Mouse (Mus musculus): Measurements from ENCODE around the gene Ggt6.
A peak's percentile ranks its signal among the peaks of the same experiment; 100 is the strongest.

Ggt6 gene

GRCm38 (mm10) chr11:72440965-72441664 lies 5.8 kb downstream of the Ggt6 start, which contains the start of gene Mybbp1a:
Mybbp1a (plus strand) TSS chr11:72441355.
- H3K36me3 ChIP-seq (ENCODE audit: control insufficient read depth, insufficient read depth, low read length, poor library complexity, severe bottlenecking) = peaks cover 14% of the 10 kb centered on the region
- no peaks in the 10 kb centered on the region for H3K27me3 ChIP-seq (ENCODE audit: control insufficient read depth, insufficient read depth, low read length, poor library complexity, severe bottlenecking)
- DNase-seq (ENCODE audit: low read depth, low spot score) = peak; percentile 97

DNA sequence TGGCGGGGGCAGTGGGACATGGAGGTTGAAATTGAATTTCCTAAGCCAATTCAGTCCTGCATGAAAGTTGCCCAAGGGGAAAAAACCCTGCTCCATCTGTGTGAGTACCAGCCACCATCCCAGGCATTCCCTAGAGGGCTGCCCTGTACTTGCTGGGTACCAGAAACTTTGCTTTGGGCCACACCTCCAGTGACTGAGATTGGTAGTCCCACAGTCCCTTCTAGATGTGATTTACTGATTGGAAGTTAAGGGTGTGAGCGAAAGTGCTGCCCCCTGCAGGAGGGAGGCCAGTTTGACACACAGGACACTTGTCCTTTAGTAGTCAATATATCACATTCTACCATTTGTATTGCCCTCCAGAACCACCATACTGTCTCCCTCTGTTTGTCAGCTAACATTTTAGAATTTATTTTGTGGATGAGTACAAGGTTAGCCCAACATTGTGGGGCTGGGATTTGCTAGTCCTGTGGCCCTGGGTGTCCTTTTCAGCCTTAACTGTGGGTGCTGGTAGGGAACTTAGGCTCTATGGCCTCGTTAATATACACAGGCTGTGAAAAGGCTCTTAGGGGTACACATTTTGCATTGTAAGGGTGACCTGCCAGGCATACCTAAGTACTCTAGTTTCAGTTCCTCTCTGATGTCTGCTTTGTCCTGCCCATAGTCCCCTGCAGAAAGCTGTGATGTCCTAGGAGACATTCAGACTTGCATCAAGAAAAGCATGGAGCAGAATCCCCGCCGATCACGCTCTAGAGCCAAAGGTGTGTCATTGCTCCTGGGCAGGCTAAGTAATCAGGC lies 11.2 kb downstream of the Ggt6 start:
- Histone ChIP-seq H3K36me3 (ENCODE audit: control insufficient read depth, insufficient read depth, low read length, poor library complexity, severe bottlenecking) (peaks cover 30% of the 10 kb centered on the region), H3K27me3 (ENCODE audit: control insufficient read depth, insufficient read depth, low read length, poor library complexity, severe bottlenecking) (no peaks in the 10 kb centered on the region)
- DNase-seq (ENCODE audit: low read depth, low spot score) = peak; percentile 85

DNA sequence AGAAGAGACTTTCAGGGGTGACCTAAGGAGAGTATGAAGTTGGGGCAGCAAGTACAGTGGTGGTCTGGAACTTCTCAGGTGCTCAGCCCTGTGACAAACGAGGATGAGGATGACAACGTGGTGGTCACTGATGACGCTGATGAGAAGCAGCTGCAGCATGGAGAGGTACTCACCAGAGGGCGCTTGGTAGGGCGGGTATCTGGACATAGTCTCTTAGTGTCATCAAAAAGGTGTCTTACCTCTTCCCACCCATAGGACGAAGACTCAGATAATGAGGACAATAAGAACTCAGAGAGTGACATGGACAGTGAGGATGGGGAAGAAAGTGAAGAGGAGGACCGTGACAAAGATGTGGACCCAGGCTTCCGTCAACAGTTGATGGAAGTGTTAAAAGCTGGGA lies 12.1 kb downstream of the Ggt6 start:
- DNase-seq (ENCODE audit: low read depth, low spot score) = peak; percentile 31
- no peaks in the 10 kb centered on the region for H3K27me3 ChIP-seq (ENCODE audit: control insufficient read depth, insufficient read depth, low read length, poor library complexity, severe bottlenecking)
- peaks cover 33% of the 10 kb centered on the region for H3K36me3 ChIP-seq (ENCODE audit: control insufficient read depth, insufficient read depth, low read length, poor library complexity, severe bottlenecking)

GRCm38 (mm10) chr11:72452140-72452665 lies 16.9 kb downstream of the Ggt6 start:
- DNase-seq (ENCODE audit: low read depth, low spot score) = no peak
- peaks cover 25% of the 10 kb centered on the region for H3K36me3 ChIP-seq (ENCODE audit: control insufficient read depth, insufficient read depth, low read length, poor library complexity, severe bottlenecking)
- H3K27me3 ChIP-seq (ENCODE audit: control insufficient read depth, insufficient read depth, low read length, poor library complexity, severe bottlenecking) = no peaks in the 10 kb centered on the region

DNA sequence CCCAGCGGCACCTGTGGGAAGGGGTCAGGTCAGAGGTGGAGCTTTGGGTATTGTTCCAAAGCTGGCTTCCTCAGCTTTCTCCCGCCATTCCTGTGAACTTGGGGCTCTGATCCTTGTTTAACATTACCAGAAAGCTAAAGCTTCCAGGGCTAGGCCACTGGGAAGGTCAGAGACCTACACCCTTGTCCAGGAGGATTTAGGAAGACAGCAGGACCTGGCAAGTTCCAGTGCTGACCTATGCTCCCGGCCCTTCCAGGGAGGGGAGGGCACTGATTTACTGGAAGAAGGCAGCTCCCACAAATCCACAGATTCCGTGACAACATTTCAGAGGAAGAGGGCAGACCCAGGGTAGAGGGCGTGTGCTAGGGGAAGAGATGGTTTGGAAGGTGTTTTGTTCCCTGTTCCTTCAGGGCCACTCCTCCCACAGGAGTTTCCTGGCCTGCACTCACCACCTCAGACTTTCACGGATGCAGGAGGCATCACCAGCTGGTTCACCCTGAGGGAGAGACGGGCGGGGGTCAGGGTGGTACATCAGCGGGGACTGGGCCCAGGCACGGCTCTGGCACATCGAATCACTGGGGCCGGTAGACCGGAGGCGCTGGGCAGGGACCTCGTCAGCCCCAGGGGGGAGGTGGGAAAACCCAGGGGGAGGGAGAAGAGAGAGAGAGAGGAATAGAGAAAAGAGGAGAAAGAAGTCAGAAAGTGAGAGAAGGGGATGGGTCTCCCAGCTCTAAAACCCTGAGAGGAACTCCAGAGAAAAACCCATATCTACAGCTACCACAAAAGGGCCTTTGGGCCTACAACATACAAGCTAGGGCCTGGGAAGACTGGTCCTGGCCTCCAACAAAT lies 18.0 kb downstream of the Ggt6 start:
- Histone ChIP-seq H3K36me3 (ENCODE audit: control insufficient read depth, insufficient read depth, low read length, poor library complexity, severe bottlenecking) (peaks cover 23% of the 10 kb centered on the region), H3K27me3 (ENCODE audit: control insufficient read depth, insufficient read depth, low read length, poor library complexity, severe bottlenecking) (no peaks in the 10 kb centered on the region)
- no peak for DNase-seq (ENCODE audit: low read depth, low spot score)

DNA sequence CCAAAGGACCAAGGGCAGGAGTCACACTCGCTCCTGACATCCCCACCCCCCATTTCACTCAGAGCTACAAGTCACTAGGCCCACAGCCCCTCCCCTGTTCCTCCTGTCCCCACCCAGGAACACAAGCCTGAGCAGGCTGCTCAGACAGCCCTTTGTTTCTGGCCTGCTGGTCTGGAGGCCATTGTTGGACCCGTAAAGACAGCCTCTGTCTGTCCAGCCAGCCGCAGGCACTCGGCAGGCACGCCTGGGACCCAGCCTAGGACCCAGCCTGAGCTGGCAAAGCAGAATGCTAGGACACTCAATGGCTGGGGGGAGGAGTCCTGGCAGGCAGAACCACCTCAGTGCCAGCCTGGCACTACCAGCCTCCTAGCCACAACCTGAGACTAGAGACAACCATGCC lies 20.4 kb downstream of the Ggt6 start:
- Histone ChIP-seq H3K36me3 (ENCODE audit: control insufficient read depth, insufficient read depth, low read length, poor library complexity, severe bottlenecking) (peaks cover 12% of the 10 kb centered on the region), H3K27me3 (ENCODE audit: control insufficient read depth, insufficient read depth, low read length, poor library complexity, severe bottlenecking) (no peaks in the 10 kb centered on the region)
- no peak for DNase-seq (ENCODE audit: low read depth, low spot score)

GRCm38 (mm10) chr11:72457995-72458496 lies 22.7 kb downstream of the Ggt6 start:
- peaks cover 4% of the 10 kb centered on the region for H3K36me3 ChIP-seq (ENCODE audit: control insufficient read depth, insufficient read depth, low read length, poor library complexity, severe bottlenecking)
- H3K27me3 ChIP-seq (ENCODE audit: control insufficient read depth, insufficient read depth, low read length, poor library complexity, severe bottlenecking) = no peaks in the 10 kb centered on the region
- DNase-seq (ENCODE audit: low read depth, low spot score) = no peak

GRCm38 (mm10) chr11:72458502-72458901 lies 23.2 kb downstream of the Ggt6 start:
- DNase-seq (ENCODE audit: low read depth, low spot score) = no peak
- Histone ChIP-seq H3K27me3 (ENCODE audit: control insufficient read depth, insufficient read depth, low read length, poor library complexity, severe bottlenecking) (no peaks in the 10 kb centered on the region), H3K36me3 (ENCODE audit: control insufficient read depth, insufficient read depth, low read length, poor library complexity, severe bottlenecking) (peaks cover 4% of the 10 kb centered on the region)

GRCm38 (mm10) chr11:72461500-72461981 lies 26.2 kb downstream of the Ggt6 start:
- peaks cover 2% of the 10 kb centered on the region for H3K36me3 ChIP-seq (ENCODE audit: control insufficient read depth, insufficient read depth, low read length, poor library complexity, severe bottlenecking)
- peak; percentile 65 for DNase-seq (ENCODE audit: low read depth, low spot score)
- H3K27me3 ChIP-seq (ENCODE audit: control insufficient read depth, insufficient read depth, low read length, poor library complexity, severe bottlenecking) = no peaks in the 10 kb centered on the region

- Histone ChIP-seq H3K27me3 (ENCODE audit: control insufficient read depth, insufficient read depth, low read length, poor library complexity, severe bottlenecking) (no peaks in the 10 kb centered on the region), H3K36me3 (ENCODE audit: control insufficient read depth, insufficient read depth, low read length, poor library complexity, severe bottlenecking) (no peaks in the 10 kb centered on the region)
- no peak for DNase-seq (ENCODE audit: low read depth, low spot score)
Observed at GRCm38 (mm10) chr11:72464821-72465220, 29.5 kb downstream of the Ggt6 start.

GRCm38 (mm10) chr11:72465978-72466693 lies 30.8 kb downstream of the Ggt6 start:
- peak; percentile 80 for DNase-seq (ENCODE audit: low read depth, low spot score)
- no peaks in the 10 kb centered on the region for H3K27me3 ChIP-seq (ENCODE audit: control insufficient read depth, insufficient read depth, low read length, poor library complexity, severe bottlenecking)

GRCm38 (mm10) chr11:72466694-72467507 lies 31.6 kb downstream of the Ggt6 start:
- Histone ChIP-seq H3K27me3 (ENCODE audit: control insufficient read depth, insufficient read depth, low read length, poor library complexity, severe bottlenecking) (no peaks in the 10 kb centered on the region), H3K36me3 (ENCODE audit: control insufficient read depth, insufficient read depth, low read length, poor library complexity, severe bottlenecking) (no peaks in the 10 kb centered on the region)
- peak; percentile 50 for DNase-seq (ENCODE audit: low read depth, low spot score)

More at GRCm38 (mm10) chr11:72465978-72466693, 30.8 kb downstream of the Ggt6 start:
- H3K36me3 ChIP-seq (ENCODE audit: control insufficient read depth, insufficient read depth, low read length, poor library complexity, severe bottlenecking) = no peaks in the 10 kb centered on the region

DNA sequence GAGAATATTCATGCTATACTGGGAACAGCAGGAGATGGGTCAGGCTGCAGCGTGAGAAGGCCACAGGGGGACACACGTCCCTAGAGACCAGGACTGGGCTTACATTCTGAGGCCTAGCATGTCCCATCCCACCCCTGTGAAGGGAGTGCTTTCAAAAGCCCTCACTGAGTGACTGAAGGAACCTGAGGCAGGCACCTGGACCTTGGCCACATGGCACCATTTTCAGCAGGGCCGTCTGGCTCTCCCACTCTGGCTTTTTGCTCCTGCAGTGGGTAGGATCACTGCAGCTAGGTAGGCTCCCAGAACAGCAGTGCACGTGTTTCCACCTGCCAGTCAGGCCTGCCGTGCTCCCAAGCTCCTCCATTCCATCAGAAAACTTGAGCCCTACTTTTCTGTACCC lies 33.2 kb downstream of the Ggt6 start:
- no peak for DNase-seq (ENCODE audit: low read depth, low spot score)
- H3K27me3 ChIP-seq (ENCODE audit: control insufficient read depth, insufficient read depth, low read length, poor library complexity, severe bottlenecking) = no peaks in the 10 kb centered on the region
- H3K36me3 ChIP-seq (ENCODE audit: control insufficient read depth, insufficient read depth, low read length, poor library complexity, severe bottlenecking) = no peaks in the 10 kb centered on the region
